Mouse (Mus musculus) embryonic fibroblast, embryonic 13.5 days (primary cell): ENCODE results near the gene H6pd.

Experiments used
- CTCF ChIP-seq: IDR thresholded peaks from 2 replicates; pipeline ENCODE4 v1.5.1; 2011; ENCODE audit warnings: mild to moderate bottlenecking, control low read depth, low read length, moderate library complexity, borderline replicate concordance; ENCODE audit not compliant: insufficient read depth
- POLR2A ChIP-seq: IDR thresholded peaks from 2 replicates; pipeline ENCODE4 v1.6.1; 2011; ENCODE audit warnings: low read depth, mild to moderate bottlenecking, control low read depth, low read length, moderate library complexity

GRCm38 (mm10) chr4:150013186-150013690 lies 4.4 kb upstream of the H6pd start:
- TF ChIP-seq CTCF (no peak), POLR2A (no peak)
